Mouse (Mus musculus) testis, adult 2 months (tissue): ENCODE results near the gene Rasgrp3. TPM values are rescaled to one million over a fixed set of nuclear protein-coding genes. Genes with fewer than 3 reads are reported as not detected.

Experiments
- H3K27ac ChIP-seq: fragments of 200-500 bp; 2 replicates; pipeline ENCODE4 v1.5.1; 2012; ENCODE audit warnings: low read depth, low read length; ENCODE audit not compliant: control insufficient read depth, insufficient read depth
- H3K27me3 ChIP-seq: fragments of 200-500 bp; 2 replicates; pipeline ENCODE4 v1.6.1; 2012; ENCODE audit warnings: mild to moderate bottlenecking, low read length, moderate library complexity; ENCODE audit not compliant: control insufficient read depth, insufficient read depth
- H3K36me3 ChIP-seq: fragments of 200-500 bp; 2 replicates; pipeline ENCODE4 v1.6.1; 2012; ENCODE audit warnings: mild to moderate bottlenecking, low read length; ENCODE audit not compliant: control insufficient read depth, insufficient read depth
- H3K4me1 ChIP-seq: fragments of 200-500 bp; 2 replicates; pipeline ENCODE4 v1.6.1; 2012; ENCODE audit warnings: low read length; ENCODE audit not compliant: control insufficient read depth, insufficient read depth
- H3K4me3 ChIP-seq: fragments of 200-500 bp; 2 replicates; pipeline ENCODE4 v1.5.1; 2012; ENCODE audit warnings: low read depth, mild to moderate bottlenecking, low read length, moderate library complexity, mixed read lengths; ENCODE audit not compliant: control insufficient read depth
- CTCF ChIP-seq: fragments of 200-500 bp; IDR thresholded peaks from 2 replicates; pipeline ENCODE4 v1.5.1; 2012; ENCODE audit warnings: low read depth, mild to moderate bottlenecking, inconsistent platforms, low read length, moderate library complexity; ENCODE audit not compliant: control insufficient read depth, insufficient read depth, insufficient replicate concordance
- POLR2A ChIP-seq: fragments of 200-500 bp; IDR thresholded peaks from 2 replicates; pipeline ENCODE4 v1.6.1; 2012; ENCODE audit warnings: low read depth, mild to moderate bottlenecking, inconsistent platforms, low read length, moderate library complexity; ENCODE audit not compliant: control insufficient read depth
- polyA plus RNA-seq: library from polyadenylated mRNA; depleted of rRNA; stranded (reverse); fragments of >200 nt; gene quantifications from 2 replicates; pipeline ENCODE4 v1.2.3, GENCODE M21; 2012

The Rasgrp3 gene
- polyA plus RNA-seq, 1 experiment, result 0.23 TPM

- H3K4me3 ChIP-seq, result no peak overlapping the region
- no peak for TF ChIP-seq CTCF
- TF ChIP-seq POLR2A, result no peak
- H3K36me3 ChIP-seq, result no peaks in the 10 kb centered on the region
- no peaks in the 10 kb centered on the region for H3K27me3 ChIP-seq
- H3K4me1 ChIP-seq, result peaks cover 5% of the 10 kb centered on the region
- H3K27ac ChIP-seq, result no peak overlapping the region
Measured at GRCm38 (mm10) chr17:75468479-75469114, 32.9 kb downstream of the Rasgrp3 start.

GRCm38 (mm10) chr17:75470325-75470724 lies 34.6 kb downstream of the Rasgrp3 start:
- Histone ChIP-seq H3K27me3 (no peaks in the 10 kb centered on the region), H3K27ac (no peak overlapping the region), H3K4me3 (no peak overlapping the region), H3K36me3 (no peaks in the 10 kb centered on the region), H3K4me1 (no peaks in the 10 kb centered on the region)
- TF ChIP-seq CTCF (no peak), POLR2A (no peak)

- Histone ChIP-seq H3K4me3 (no peak overlapping the region), H3K36me3 (no peaks in the 10 kb centered on the region), H3K27me3 (no peaks in the 10 kb centered on the region), H3K27ac (no peak overlapping the region), H3K4me1 (no peaks in the 10 kb centered on the region)
- TF ChIP-seq POLR2A (no peak), CTCF (no peak)
Measured at GRCm38 (mm10) chr17:75470885-75471610, 35.4 kb downstream of the Rasgrp3 start.

GRCm38 (mm10) chr17:75471644-75472253 lies 36.1 kb downstream of the Rasgrp3 start:
- TF ChIP-seq CTCF, result no peak
- TF ChIP-seq POLR2A, result no peak
- Histone ChIP-seq H3K36me3 (no peaks in the 10 kb centered on the region), H3K4me3 (no peak overlapping the region), H3K27ac (no peak overlapping the region), H3K27me3 (no peaks in the 10 kb centered on the region), H3K4me1 (no peaks in the 10 kb centered on the region)

GRCm38 (mm10) chr17:75472379-75472778 lies 36.7 kb downstream of the Rasgrp3 start:
- H3K27ac ChIP-seq, result no peak overlapping the region
- no peaks in the 10 kb centered on the region for H3K27me3 ChIP-seq
- no peak overlapping the region for H3K4me3 ChIP-seq
- no peaks in the 10 kb centered on the region for H3K4me1 ChIP-seq
- TF ChIP-seq POLR2A (no peak), CTCF (no peak)
- H3K36me3 ChIP-seq, result no peaks in the 10 kb centered on the region

- Histone ChIP-seq H3K27ac (no peak overlapping the region), H3K4me3 (no peak overlapping the region), H3K27me3 (no peaks in the 10 kb centered on the region), H3K36me3 (no peaks in the 10 kb centered on the region), H3K4me1 (no peaks in the 10 kb centered on the region)
- TF ChIP-seq POLR2A, result no peak
Measured at GRCm38 (mm10) chr17:75475985-75476384, 40.3 kb downstream of the Rasgrp3 start.

- no peak for TF ChIP-seq CTCF
- no peak for TF ChIP-seq POLR2A
- Histone ChIP-seq H3K27ac (no peak overlapping the region), H3K4me3 (no peak overlapping the region), H3K4me1 (no peaks in the 10 kb centered on the region), H3K36me3 (no peaks in the 10 kb centered on the region), H3K27me3 (no peaks in the 10 kb centered on the region)
Measured at GRCm38 (mm10) chr17:75476736-75477416, 41.2 kb downstream of the Rasgrp3 start.
